Mouse (Mus musculus) layer of hippocampus, adult 9-10 months (tissue): ENCODE measurements around the gene St8sia1.

Experiments used
- DNase-seq: peaks from one replicate; pipeline ENCODE4 v3.0.0; 2022; ENCODE audit warnings: low spot score

The St8sia1 gene

GRCm38 (mm10) chr6:142944470-142944869 is 19.8 kb downstream of the St8sia1 start:
- DNase-seq: no peak

GRCm38 (mm10) chr6:142943419-142943818 is 20.8 kb downstream of the St8sia1 start:
- no peak for DNase-seq

- DNase-seq: no peak
Measured at GRCm38 (mm10) chr6:142941596-142942381, 22.5 kb downstream of the St8sia1 start.

GRCm38 (mm10) chr6:142941078-142941477 is 23.2 kb downstream of the St8sia1 start:
- no peak for DNase-seq

- no peak for DNase-seq
Measured at GRCm38 (mm10) chr6:142938549-142939345, 25.5 kb downstream of the St8sia1 start.

GRCm38 (mm10) chr6:142938074-142938473 is 26.2 kb downstream of the St8sia1 start:
- no peak for DNase-seq

GRCm38 (mm10) chr6:142932582-142932981 is 31.7 kb downstream of the St8sia1 start:
- DNase-seq: no peak

GRCm38 (mm10) chr6:142932144-142932543 is 32.1 kb downstream of the St8sia1 start:
- DNase-seq: no peak

- DNase-seq: no peak
Measured at GRCm38 (mm10) chr6:142928551-142929309, 35.5 kb downstream of the St8sia1 start.

GRCm38 (mm10) chr6:142926901-142927605 is 37.2 kb downstream of the St8sia1 start:
- DNase-seq: no peak

- DNase-seq: no peak
Measured at GRCm38 (mm10) chr6:142925921-142926320, 38.3 kb downstream of the St8sia1 start.

GRCm38 (mm10) chr6:142925374-142925773 is 38.9 kb downstream of the St8sia1 start:
- DNase-seq: no peak

- DNase-seq: no peak
Measured at GRCm38 (mm10) chr6:142920901-142921300, 43.4 kb downstream of the St8sia1 start.

- no peak for DNase-seq
Measured at GRCm38 (mm10) chr6:142918691-142919090, 45.6 kb downstream of the St8sia1 start.

- no peak for DNase-seq
Measured at GRCm38 (mm10) chr6:142917471-142917901, 46.8 kb downstream of the St8sia1 start.

GRCm38 (mm10) chr6:142916271-142916941 is 47.8 kb downstream of the St8sia1 start:
- no peak for DNase-seq

- DNase-seq: no peak
Measured at GRCm38 (mm10) chr6:142915464-142915863, 48.8 kb downstream of the St8sia1 start.

- DNase-seq: no peak
Measured at GRCm38 (mm10) chr6:142914676-142915075, 49.6 kb downstream of the St8sia1 start.

- no peak for DNase-seq
Measured at GRCm38 (mm10) chr6:142911263-142911662, 53.0 kb downstream of the St8sia1 start.

- DNase-seq: no peak
Measured at GRCm38 (mm10) chr6:142910721-142911120, 53.5 kb downstream of the St8sia1 start.

GRCm38 (mm10) chr6:142909771-142910105 is 54.5 kb downstream of the St8sia1 start:
- DNase-seq: no peak
